11 mouse cellular contexts compared by ENCODE assay signal in the genomic region with DNA sequence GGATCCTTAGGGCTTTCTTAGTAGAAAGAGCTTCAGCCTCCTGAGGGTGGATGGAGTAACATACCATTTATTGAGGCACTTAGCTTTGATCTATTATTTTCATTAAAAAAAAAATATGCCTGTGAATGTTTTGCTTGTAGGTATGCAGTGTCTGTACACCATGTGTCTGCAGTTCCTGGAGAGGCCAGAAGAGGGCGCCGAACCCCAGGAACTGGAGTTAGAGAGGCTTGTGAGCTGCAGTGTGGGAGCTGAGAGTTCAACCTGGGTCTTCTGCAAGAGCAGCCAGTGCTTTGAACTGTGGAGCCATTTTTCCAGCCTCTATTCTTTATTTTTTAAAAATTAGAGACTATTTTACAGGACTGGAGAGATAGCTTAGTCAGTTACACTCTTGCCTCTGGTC.
DNase-seq lines count a peak whose midpoint lies in the region; ATAC-seq and TF ChIP-seq lines count a peak whose summit lies in the region.
"Had no signal": no experiment of that assay in that cellular context is flagged by ENCODE, and none has a peak within 500 bp of the region (broad histone marks: within the 10 kb centered on the region; RNA-seq: fewer than 3 reads in every experiment).

No protein-coding gene starts in this region.

- H3K4me3 ChIP-seq in liver, adult 2 months (ENCODE audit: insufficient read depth, low read depth, low read length): no peak overlapping the region
- H3K4me3 ChIP-seq in liver, embryonic 11.5 days (ENCODE audit: low read depth, low read length): no peak overlapping the region
- H3K4me3 ChIP-seq in G1E (ENCODE audit: low read depth, low read length): no peak overlapping the region

- no peaks in the 10 kb centered on the region for H3K79me2 ChIP-seq in liver, adult 2 months (ENCODE audit: control insufficient read depth, insufficient read depth, low read length)

- no peaks in the 10 kb centered on the region for H3K4me1 ChIP-seq in liver, adult 2 months (ENCODE audit: control insufficient read depth, insufficient read depth, low read length)
- H3K4me1 ChIP-seq in liver, embryonic 11.5 days (replicated peaks; ENCODE audit: control insufficient read depth, insufficient read depth, low read length): no peaks in the 10 kb centered on the region
- H3K4me1 ChIP-seq in G1E (ENCODE audit: insufficient read depth, low read depth, low read length): no peaks in the 10 kb centered on the region

- no peak for DNase-seq in liver, adult 2 months (ENCODE audit: extremely low read depth, low read depth, low spot score)
- no peak for DNase-seq in liver, embryonic 11.5 days (ENCODE audit: low spot score)
- no peak for DNase-seq in G1E (ENCODE audit: low spot score)
- DNase-seq in c-Kit-positive CD71-positive TER-119-positive erythroid progenitor cells, embryonic 14.5 days (ENCODE audit: low spot score): peak; percentile 34
- peak; percentile 12 for DNase-seq in thymus, postnatal 25 days
- DNase-seq in right cerebral cortex, postnatal 10 days (ENCODE audit: low spot score in 2 of 2): no peak
- DNase-seq in neural tube, embryonic 10.5 days (ENCODE audit: extremely low spot score, low spot score): no peak
- DNase-seq: cerebellum, adult 2 months; gastrocnemius, postnatal 14 days; kidney, postnatal 10 days had no signal

- TF ChIP-seq CTCF in liver, adult 2 months (IDR thresholded peaks at IDR 0.05; ENCODE audit: low read depth, low read length): peak; percentile 31; the same call in 1 of the 2 replicates
- TF ChIP-seq CTCF in G1E (IDR thresholded peaks at IDR 0.05; ENCODE audit: low read depth, low read length): 0 out of 2 replicates have a peak, but pooled peaks have one; percentile 9

- no peaks in the 10 kb centered on the region for H3K36me3 ChIP-seq in liver, adult 2 months (ENCODE audit: control insufficient read depth, insufficient read depth, low read length)
- no peaks in the 10 kb centered on the region for H3K36me3 ChIP-seq in liver, embryonic 11.5 days (ENCODE audit: control insufficient read depth, insufficient read depth, low read length)
- H3K36me3 ChIP-seq in G1E (replicated peaks): no peaks in the 10 kb centered on the region

- H3K9ac ChIP-seq in liver, adult 2 months (ENCODE audit: low read depth, low read length): no peak overlapping the region
- no peak overlapping the region for H3K9ac ChIP-seq in liver, embryonic 11.5 days (ENCODE audit: low read depth, low read length)

- no peaks in the 10 kb centered on the region for H3K9me3 ChIP-seq in liver, embryonic 11.5 days (ENCODE audit: control insufficient read depth, low read length)
- peaks cover 2% of the 10 kb centered on the region for H3K9me3 ChIP-seq in G1E (replicated peaks)

- TF ChIP-seq POLR2A in liver, adult 2 months (IDR thresholded peaks at IDR 0.05; ENCODE audit: extremely low read depth, insufficient read depth, low read length): no peak

- WGBS in liver, adult 2 months: 52% methylated on average over 2 of the region's 2 CpGs
- 50% methylated on average over 2 of the region's 2 CpGs for WGBS in liver, embryonic 11.5 days

- no peak overlapping the region for H3K4me2 ChIP-seq in liver, embryonic 11.5 days

- ATAC-seq in liver, embryonic 11.5 days (replicated peaks; ENCODE audit: low FRiP score): no peak
- ATAC-seq in G1E (ENCODE audit: extremely low read depth, insufficient number of reproducible peaks, low FRiP score, poor library complexity, severe bottlenecking): no peak
- ATAC-seq: activated CD4-positive, CD25-positive, alpha-beta regulatory T cell, adult 4 months had no signal

- H3K27ac ChIP-seq in liver, adult 2 months (replicated peaks; ENCODE audit: insufficient read depth, low read depth, low read length): no peak overlapping the region
- no peak overlapping the region for H3K27ac ChIP-seq in liver, embryonic 11.5 days (ENCODE audit: low read depth, low read length)

- 0 out of 2 replicates have a peak, but pooled peaks cover 2% of the 10 kb centered on the region for H3K27me3 ChIP-seq in liver, adult 2 months (ENCODE audit: control insufficient read depth, insufficient read depth, low read length)
- peaks cover 10% of the 10 kb centered on the region for H3K27me3 ChIP-seq in liver, embryonic 11.5 days (replicated peaks; ENCODE audit: control insufficient read depth, insufficient read depth, low read length)
- H3K27me3 ChIP-seq in G1E (ENCODE audit: insufficient read depth, low read length): peaks cover 37% of the 10 kb centered on the region

Comparison
In these comparisons a context has a peak if more than half of its experiments do, and no peak if none do; other contexts are left out.
1. DNase-seq: peak in c-Kit-positive CD71-positive TER-119-positive erythroid progenitor cells, embryonic 14.5 days (single experiment) and thymus, postnatal 25 days (single experiment); none in liver, adult 2 months (single experiment), liver, embryonic 11.5 days (single experiment), G1E (single experiment), right cerebral cortex, postnatal 10 days (0 of 2) and neural tube, embryonic 10.5 days (single experiment).